Mouse (Mus musculus) liver, adult (tissue): ENCODE measurements around the gene Troap.

Source experiments
- GATA4 ChIP-seq: IDR thresholded peaks from 2 replicates; pipeline ENCODE4 v1.6.1; 2014; ENCODE audit warnings: mild to moderate bottlenecking, low read length; ENCODE audit not compliant: insufficient replicate concordance

Troap gene

GRCm38 (mm10) chr15:99114312-99115064 is 40.1 kb downstream of the Troap start:
- peak; percentile 27; the same call in 1 of the 2 replicates for TF ChIP-seq GATA4

DNA sequence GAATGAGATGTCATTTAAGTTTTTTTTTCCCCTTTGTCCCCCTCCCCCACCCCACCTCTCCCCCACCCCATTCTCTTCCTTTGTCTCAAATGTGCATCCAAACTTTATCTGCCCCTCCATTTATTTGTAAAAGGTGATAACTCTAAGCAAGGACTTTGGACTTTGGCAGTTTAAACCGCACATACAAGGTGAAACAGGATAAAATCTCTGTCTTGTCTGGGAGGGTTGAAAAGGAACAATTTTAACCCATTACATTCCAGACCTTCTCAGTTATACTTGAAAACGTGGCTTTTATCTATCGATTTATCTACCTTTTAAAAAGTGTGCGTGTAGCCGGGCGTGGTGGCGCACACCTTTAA is 40.7 kb downstream of the Troap start:
- no peak for TF ChIP-seq GATA4

GRCm38 (mm10) chr15:99116539-99116938 is 42.2 kb downstream of the Troap start:
- TF ChIP-seq GATA4, result peak; percentile 99

DNA sequence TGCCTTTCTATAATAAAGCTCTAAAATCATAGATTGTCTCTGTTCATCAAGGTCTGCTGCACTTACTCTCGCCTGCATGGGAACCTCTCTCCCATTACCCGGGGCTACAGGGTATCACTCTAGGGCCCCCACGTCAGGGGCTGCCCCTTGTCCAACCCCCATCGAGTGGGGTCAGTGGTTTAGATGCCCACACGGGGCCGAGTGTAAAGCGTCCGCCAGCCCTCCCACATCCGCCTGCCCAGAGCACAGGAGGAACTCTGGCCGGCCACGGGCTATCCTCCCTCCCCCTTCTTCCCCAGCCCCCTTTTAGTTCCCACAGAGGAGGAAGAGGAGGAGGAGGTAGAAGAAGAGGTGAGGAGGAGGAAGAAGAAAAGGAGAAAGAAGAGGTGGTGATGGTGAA is 46.4 kb downstream of the Troap start:
- TF ChIP-seq GATA4, result no peak

GRCm38 (mm10) chr15:99122642-99123041 is 48.3 kb downstream of the Troap start:
- TF ChIP-seq GATA4, result no peak

DNA sequence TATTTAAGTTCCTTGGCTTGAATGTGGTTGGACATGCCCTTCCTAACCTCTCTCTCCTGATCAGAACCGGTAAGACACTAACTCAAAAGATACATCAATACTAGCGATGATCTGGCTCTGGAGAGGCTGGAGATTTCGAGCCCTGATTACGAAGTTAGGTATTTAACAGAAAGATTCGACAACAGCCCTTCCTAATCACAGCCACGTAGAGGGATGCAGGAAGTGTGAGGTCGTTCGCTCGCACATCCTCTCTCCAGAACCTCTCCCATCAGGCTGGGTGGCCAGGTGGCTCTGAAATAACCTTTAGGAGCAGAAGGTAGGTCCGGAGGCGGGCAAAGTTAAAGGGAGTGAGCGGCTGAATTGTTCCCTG is 51.3 kb downstream of the Troap start, which contains the start of gene Spats2:
Gene Spats2, plus strand, starts transcription at position 206 of the 370 bp plus-strand sequence.
- TF ChIP-seq GATA4, result no peak

DNA sequence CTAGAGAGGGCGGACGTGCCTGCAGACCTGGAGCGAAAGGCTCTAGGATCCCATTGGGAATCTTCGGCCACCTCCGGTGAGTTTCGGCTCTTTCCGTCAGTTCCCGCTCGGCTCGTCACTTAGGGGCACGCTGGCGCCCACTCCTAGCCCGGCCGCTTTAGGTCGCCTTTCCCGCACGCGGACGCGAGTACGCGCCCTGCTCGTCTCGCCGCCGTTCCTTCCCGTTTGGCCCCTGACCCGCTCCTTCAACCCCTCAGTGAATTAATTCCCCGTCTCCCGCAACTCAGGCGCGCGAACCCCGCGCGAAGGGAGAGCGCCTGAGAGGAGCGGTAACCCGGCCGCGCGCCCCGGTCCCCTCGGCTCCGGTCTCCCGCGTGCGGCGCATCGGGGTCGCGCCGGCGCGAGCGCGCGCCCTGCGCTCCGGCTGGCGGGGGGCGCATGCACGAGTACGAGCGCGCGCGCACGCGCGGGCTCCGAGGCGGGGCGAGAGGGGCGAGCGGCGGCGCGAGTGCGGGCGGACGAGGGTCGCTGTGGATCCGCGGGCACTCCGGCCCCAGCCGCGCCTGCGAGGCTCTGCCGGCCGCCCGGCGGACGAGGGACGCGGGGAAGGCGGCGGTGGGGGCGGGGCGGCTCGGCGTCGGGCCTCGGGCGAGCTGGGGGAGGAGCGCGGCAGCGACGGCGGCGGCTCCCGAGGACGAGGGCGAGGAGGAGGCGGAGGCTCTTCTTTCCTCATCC is 51.9 kb downstream of the Troap start:
- TF ChIP-seq GATA4, result no peak

DNA sequence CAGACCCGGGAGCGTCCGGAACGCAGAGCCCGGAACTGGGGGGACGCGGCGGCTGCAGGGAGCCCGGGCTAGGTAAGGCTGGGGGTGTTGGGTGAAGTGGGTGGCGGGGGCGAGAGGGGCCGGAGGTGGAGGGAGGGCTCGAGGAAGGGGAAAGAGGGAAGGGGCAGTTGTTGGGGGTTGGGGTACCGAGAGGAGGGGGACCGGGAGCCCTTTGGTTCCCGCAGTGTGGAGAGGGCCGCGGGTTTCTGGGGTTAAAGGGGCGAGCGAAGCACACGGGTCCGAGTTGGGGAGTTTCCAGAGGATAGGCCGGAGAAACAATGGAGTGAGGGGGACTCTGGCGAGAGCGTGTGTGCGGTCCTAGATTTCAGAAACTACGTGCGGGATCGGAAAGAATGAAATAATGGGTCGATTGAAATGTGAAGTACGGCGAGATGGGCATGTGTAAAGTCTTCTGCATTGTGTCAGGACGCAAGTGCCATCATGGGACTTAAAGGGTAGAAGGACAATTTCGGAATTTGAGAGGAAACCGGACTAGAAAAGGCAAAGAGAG is 52.5 kb downstream of the Troap start:
- TF ChIP-seq GATA4, result no peak

- TF ChIP-seq GATA4, result no peak
Observed at GRCm38 (mm10) chr15:99127851-99128522, 53.6 kb downstream of the Troap start.

DNA sequence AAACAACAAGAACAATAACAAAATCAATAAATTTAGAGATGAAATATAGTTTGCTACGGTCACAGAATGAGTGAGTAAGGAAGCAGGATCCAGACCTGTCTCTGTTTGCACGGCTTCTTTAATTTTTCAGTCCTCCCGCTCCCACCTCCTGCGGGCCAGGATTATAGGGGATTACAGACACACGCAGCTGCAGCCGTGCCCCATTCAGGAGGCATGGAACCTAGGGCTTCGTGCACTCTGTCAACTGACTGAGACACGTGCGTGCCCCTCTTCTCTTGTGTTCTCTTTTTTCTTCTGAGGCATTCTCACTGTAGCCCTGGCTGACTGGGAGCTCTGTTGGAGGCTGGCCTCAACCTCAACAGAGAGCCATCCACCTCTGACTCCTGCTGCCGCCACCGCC is 55.1 kb downstream of the Troap start:
- TF ChIP-seq GATA4, result no peak

- no peak for TF ChIP-seq GATA4
Observed at GRCm38 (mm10) chr15:99129956-99130910, 55.9 kb downstream of the Troap start.
